In the genomic region with DNA sequence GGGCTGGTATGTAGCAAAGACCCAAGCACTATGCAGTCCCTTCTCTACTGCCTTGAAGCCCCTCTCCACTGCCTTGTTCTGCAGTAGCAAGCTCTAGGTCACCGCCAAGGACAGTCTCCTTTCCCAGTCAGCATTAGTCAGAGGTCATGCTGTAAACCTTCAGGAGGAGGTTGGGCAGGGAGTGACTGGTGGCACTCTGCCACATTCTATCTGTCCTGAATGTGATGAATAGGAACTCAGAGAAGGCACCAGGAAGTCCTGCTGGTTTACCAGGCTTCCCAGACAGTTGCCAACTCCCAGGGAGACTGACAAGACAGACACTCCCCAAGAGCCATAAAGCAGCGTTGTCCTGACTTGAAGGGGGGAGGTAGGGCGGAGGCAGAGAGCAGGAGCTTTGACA, we compare ENCODE assay signal across 10 mouse cellular contexts. TPM values are rescaled to one million over a fixed set of nuclear protein-coding genes. Genes with fewer than 3 reads are reported as not detected.
DNase-seq lines count a peak whose midpoint lies in the region; ATAC-seq and TF ChIP-seq lines count a peak whose summit lies in the region.
"Had no signal": no experiment of that assay in that cellular context is flagged by ENCODE, and none has a peak within 500 bp of the region (broad histone marks: within the 10 kb centered on the region; RNA-seq: fewer than 3 reads in every experiment).

No protein-coding gene starts in this region.

- no peaks in the 10 kb centered on the region for H3K27me3 ChIP-seq in liver, adult 2 months (ENCODE audit: control insufficient read depth, insufficient read depth, low read length)
- H3K27me3 ChIP-seq in liver, embryonic 11.5 days (replicated peaks; ENCODE audit: control insufficient read depth, insufficient read depth, low read length) = no peaks in the 10 kb centered on the region; the same call in 1 of the 2 replicates
- no peaks in the 10 kb centered on the region for H3K27me3 ChIP-seq in heart, embryonic 14.5 days (ENCODE audit: control insufficient read depth, insufficient read depth, low read length)
- no peaks in the 10 kb centered on the region for H3K27me3 ChIP-seq in stomach, embryonic 15.5 days (replicated peaks)
- peaks cover 12% of the 10 kb centered on the region; the same call in 1 of the 2 replicates for H3K27me3 ChIP-seq in forebrain, embryonic 10.5 days (ENCODE audit: poor library complexity, severe bottlenecking)
- H3K27me3 ChIP-seq: liver, embryonic 15.5 days had no signal

- WGBS in liver, adult 2 months = 64% methylated on average over 3 of the region's 3 CpGs
- WGBS in liver, embryonic 11.5 days = 67% methylated on average over 3 of the region's 3 CpGs
- WGBS in heart, embryonic 14.5 days = 50% methylated on average over 3 of the region's 3 CpGs
- 70% methylated on average over 3 of the region's 3 CpGs for WGBS in stomach, embryonic 15.5 days
- 90% methylated on average over 3 of the region's 3 CpGs for WGBS in forebrain, embryonic 10.5 days

- H3K79me2 ChIP-seq in liver, adult 2 months (ENCODE audit: control insufficient read depth, insufficient read depth, low read length) = no peaks in the 10 kb centered on the region

- no peak for TF ChIP-seq POLR2A in liver, adult 2 months (IDR thresholded peaks at IDR 0.05; ENCODE audit: extremely low read depth, insufficient read depth, low read length)

- H3K4me1 ChIP-seq in liver, adult 2 months (ENCODE audit: control insufficient read depth, insufficient read depth, low read length) = peaks cover 12% of the 10 kb centered on the region; the same call in 1 of the 2 replicates
- H3K4me1 ChIP-seq in liver, embryonic 11.5 days (replicated peaks; ENCODE audit: control insufficient read depth, insufficient read depth, low read length) = no peaks in the 10 kb centered on the region; the same call in 1 of the 2 replicates
- peaks cover 4% of the 10 kb centered on the region in 2 experiments; a peak in 2 of 4 replicates for H3K4me1 ChIP-seq in heart, embryonic 14.5 days (ENCODE audit: control insufficient read depth in 2 of 2, insufficient read depth in 2 of 2, low read length in 2 of 2)
- H3K4me1 ChIP-seq in stomach, embryonic 15.5 days = no peaks in the 10 kb centered on the region
- H3K4me1 ChIP-seq in forebrain, embryonic 10.5 days = no peaks in the 10 kb centered on the region
- H3K4me1 ChIP-seq: embryonic facial prominence, embryonic 10.5 days; liver, embryonic 15.5 days had no signal

- no peaks in the 10 kb centered on the region for H3K9me3 ChIP-seq in liver, embryonic 11.5 days (ENCODE audit: control insufficient read depth, low read length)
- no peaks in the 10 kb centered on the region for H3K9me3 ChIP-seq in heart, embryonic 14.5 days (ENCODE audit: control insufficient read depth, low read length)
- H3K9me3 ChIP-seq in stomach, embryonic 15.5 days = no peaks in the 10 kb centered on the region
- H3K9me3 ChIP-seq in forebrain, embryonic 10.5 days = no peaks in the 10 kb centered on the region
- H3K9me3 ChIP-seq: embryonic facial prominence, embryonic 10.5 days; liver, embryonic 15.5 days had no signal

- H3K36me3 ChIP-seq in liver, adult 2 months (ENCODE audit: control insufficient read depth, insufficient read depth, low read length) = peaks cover 21% of the 10 kb centered on the region
- no peaks in the 10 kb centered on the region; the same call in 1 of the 2 replicates for H3K36me3 ChIP-seq in liver, embryonic 11.5 days (ENCODE audit: control insufficient read depth, insufficient read depth, low read length)
- H3K36me3 ChIP-seq in heart, embryonic 14.5 days (ENCODE audit: control insufficient read depth, insufficient read depth, low read length) = peaks cover 70% of the 10 kb centered on the region
- 0 out of 2 replicates have a peak, but pooled peaks cover 2% of the 10 kb centered on the region for H3K36me3 ChIP-seq in stomach, embryonic 15.5 days
- H3K36me3 ChIP-seq in forebrain, embryonic 10.5 days (replicated peaks) = peaks cover 91% of the 10 kb centered on the region

- peak; percentile 43 for DNase-seq in liver, adult 2 months (ENCODE audit: extremely low read depth, low read depth, low spot score)
- DNase-seq in liver, embryonic 11.5 days (ENCODE audit: low spot score) = no peak
- peak; percentile 39 to 54 for DNase-seq in cerebellum, adult 18-20 months
- no peak for DNase-seq in spleen, postnatal 4 days (ENCODE audit: low spot score in 2 of 2)
- DNase-seq in forebrain, embryonic 10.5 days (ENCODE audit: extremely low spot score, low spot score) = no peak
- no peak for DNase-seq in B cell, adult 2 months

- no peak for TF ChIP-seq CTCF in liver, adult 2 months (IDR thresholded peaks at IDR 0.05; ENCODE audit: low read depth, low read length)

- no peak overlapping the region for H3K27ac ChIP-seq in liver, adult 2 months (replicated peaks; ENCODE audit: insufficient read depth, low read depth, low read length)
- no peak overlapping the region for H3K27ac ChIP-seq in liver, embryonic 11.5 days (ENCODE audit: low read depth, low read length)
- H3K27ac ChIP-seq in heart, embryonic 14.5 days (replicated peaks in 1 of 2; ENCODE audit: control insufficient read depth in 1 of 2, insufficient read depth in 1 of 2, low read depth in 2 of 2, low read length in 2 of 2) = peak overlapping the region; percentile 91 to 92
- peak overlapping the region; percentile 26; the same call in 1 of the 2 replicates for H3K27ac ChIP-seq in stomach, embryonic 15.5 days
- no peak overlapping the region for H3K27ac ChIP-seq in forebrain, embryonic 10.5 days
- H3K27ac ChIP-seq: embryonic facial prominence, embryonic 10.5 days; liver, embryonic 15.5 days had no signal

- ATAC-seq in liver, embryonic 11.5 days (replicated peaks; ENCODE audit: low FRiP score) = no peak
- ATAC-seq in heart, embryonic 14.5 days (ENCODE audit: insufficient number of reproducible peaks, insufficient read depth, low FRiP score, low read depth) = peak; percentile 59
- no peak for ATAC-seq in stomach, embryonic 15.5 days (ENCODE audit: insufficient read depth, low FRiP score, low read depth)

- H3K4me3 ChIP-seq in liver, adult 2 months (ENCODE audit: insufficient read depth, low read depth, low read length) = no peak overlapping the region
- H3K4me3 ChIP-seq in liver, embryonic 11.5 days (ENCODE audit: low read depth, low read length) = no peak overlapping the region
- no peak overlapping the region for H3K4me3 ChIP-seq in heart, embryonic 14.5 days (ENCODE audit: control insufficient read depth in 1 of 2, insufficient read depth in 1 of 2, low read depth in 1 of 2, low read length in 2 of 2)
- H3K4me3 ChIP-seq in stomach, embryonic 15.5 days (replicated peaks) = no peak overlapping the region
- no peak overlapping the region for H3K4me3 ChIP-seq in forebrain, embryonic 10.5 days
- H3K4me3 ChIP-seq: embryonic facial prominence, embryonic 10.5 days; liver, embryonic 15.5 days had no signal

- H3K9ac ChIP-seq in liver, adult 2 months (ENCODE audit: low read depth, low read length) = no peak overlapping the region
- no peak overlapping the region for H3K9ac ChIP-seq in liver, embryonic 11.5 days (ENCODE audit: low read depth, low read length)
- H3K9ac ChIP-seq in heart, embryonic 14.5 days (ENCODE audit: low read length) = peak overlapping the region; percentile 46; the same call in 1 of the 2 replicates
- H3K9ac ChIP-seq in stomach, embryonic 15.5 days = no peak overlapping the region
- H3K9ac ChIP-seq: liver, embryonic 15.5 days had no signal

- no peak overlapping the region for H3K4me2 ChIP-seq in liver, embryonic 11.5 days
- no peak overlapping the region for H3K4me2 ChIP-seq in heart, embryonic 14.5 days (ENCODE audit: low read length)
- no peak overlapping the region for H3K4me2 ChIP-seq in stomach, embryonic 15.5 days
- H3K4me2 ChIP-seq: liver, embryonic 15.5 days had no signal

RNA-seq across cellular contexts. Expression of a gene that starts 12.7 kb away (rescaled TPM):
- total RNA-seq in liver, adult 2 months (2014; rRNA removed) = 1.0 and 2.6 TPM in 2 replicates
- 2.3 and 5.2 TPM in 2 replicates for polyA plus RNA-seq in liver, adult 2 months (2012; rRNA removed)
- polyA plus RNA-seq in liver, embryonic 11.5 days (2014; fragmentation: Nextera tagmentation; extraction: Ambion mirVana) = 2.2 and 2.4 TPM in 2 replicates
- 11.8 and 11.9 TPM in 2 replicates for polyA plus RNA-seq in heart, embryonic 14.5 days (2014; fragmentation: Nextera tagmentation; extraction: Ambion mirVana)
- polyA plus RNA-seq in stomach, embryonic 15.5 days (2015; fragmentation: Nextera tagmentation; extraction: Ambion mirVana) = 6.8 and 7.1 TPM in 2 replicates
- polyA plus RNA-seq in forebrain, embryonic 10.5 days (2016; fragmentation: Nextera tagmentation; extraction: Ambion mirVana) = 4.6 and 5.2 TPM in 2 replicates

RNA-seq across cellular contexts. Expression of a gene that starts 25.7 kb away (rescaled TPM):
- total RNA-seq in liver, adult 2 months (2014; rRNA removed) = not detected in 2 replicates
- 0.07 TPM in 1 of 2 replicates, not detected in the other for polyA plus RNA-seq in liver, adult 2 months (2012; rRNA removed)
- 2.2 and 2.3 TPM in 2 replicates for polyA plus RNA-seq in liver, embryonic 11.5 days (2014; fragmentation: Nextera tagmentation; extraction: Ambion mirVana)
- polyA plus RNA-seq in heart, embryonic 14.5 days (2014; fragmentation: Nextera tagmentation; extraction: Ambion mirVana) = 11.6 and 12.9 TPM in 2 replicates
- polyA plus RNA-seq in stomach, embryonic 15.5 days (2015; fragmentation: Nextera tagmentation; extraction: Ambion mirVana) = 17.7 and 20.4 TPM in 2 replicates
- polyA plus RNA-seq in forebrain, embryonic 10.5 days (2016; fragmentation: Nextera tagmentation; extraction: Ambion mirVana) = 6.6 and 8.9 TPM in 2 replicates

RNA-seq across cellular contexts. Expression of a gene that starts 30.3 kb away (rescaled TPM):
- total RNA-seq in liver, adult 2 months (2014; rRNA removed) = 154 and 168 TPM in 2 replicates
- 69.8 and 85.5 TPM in 2 replicates for polyA plus RNA-seq in liver, adult 2 months (2012; rRNA removed)
- polyA plus RNA-seq in liver, embryonic 11.5 days (2014; fragmentation: Nextera tagmentation; extraction: Ambion mirVana) = 258 and 265 TPM in 2 replicates
- 164 and 174 TPM in 2 replicates for polyA plus RNA-seq in heart, embryonic 14.5 days (2014; fragmentation: Nextera tagmentation; extraction: Ambion mirVana)
- polyA plus RNA-seq in stomach, embryonic 15.5 days (2015; fragmentation: Nextera tagmentation; extraction: Ambion mirVana) = 270 and 283 TPM in 2 replicates
- polyA plus RNA-seq in forebrain, embryonic 10.5 days (2016; fragmentation: Nextera tagmentation; extraction: Ambion mirVana) = 150 and 162 TPM in 2 replicates

RNA-seq across cellular contexts. Expression of a gene that starts 30.8 kb away (rescaled TPM):
- total RNA-seq in liver, adult 2 months (2014; rRNA removed) = 8.6 and 9.3 TPM in 2 replicates
- 24.3 and 26.2 TPM in 2 replicates for polyA plus RNA-seq in liver, adult 2 months (2012; rRNA removed)
- 13.0 and 13.3 TPM in 2 replicates for polyA plus RNA-seq in liver, embryonic 11.5 days (2014; fragmentation: Nextera tagmentation; extraction: Ambion mirVana)
- 10.9 and 12.2 TPM in 2 replicates for polyA plus RNA-seq in heart, embryonic 14.5 days (2014; fragmentation: Nextera tagmentation; extraction: Ambion mirVana)
- polyA plus RNA-seq in stomach, embryonic 15.5 days (2015; fragmentation: Nextera tagmentation; extraction: Ambion mirVana) = 18.6 and 19.5 TPM in 2 replicates
- 9.2 and 10.1 TPM in 2 replicates for polyA plus RNA-seq in forebrain, embryonic 10.5 days (2016; fragmentation: Nextera tagmentation; extraction: Ambion mirVana)

RNA-seq across cellular contexts. Expression of a gene that starts 46.4 kb away (rescaled TPM):
- 0.07 TPM in 1 of 2 replicates, not detected in the other for total RNA-seq in liver, adult 2 months (2014; rRNA removed)
- 0.04 TPM in 1 of 2 replicates, not detected in the other for polyA plus RNA-seq in liver, adult 2 months (2012; rRNA removed)
- polyA plus RNA-seq in liver, embryonic 11.5 days (2014; fragmentation: Nextera tagmentation; extraction: Ambion mirVana) = 20.6 and 30.7 TPM in 2 replicates
- 0.70 and 0.80 TPM in 2 replicates for polyA plus RNA-seq in heart, embryonic 14.5 days (2014; fragmentation: Nextera tagmentation; extraction: Ambion mirVana)
- 15.0 and 16.9 TPM in 2 replicates for polyA plus RNA-seq in stomach, embryonic 15.5 days (2015; fragmentation: Nextera tagmentation; extraction: Ambion mirVana)
- polyA plus RNA-seq in forebrain, embryonic 10.5 days (2016; fragmentation: Nextera tagmentation; extraction: Ambion mirVana) = 38.3 and 40.8 TPM in 2 replicates

Comparison
In these comparisons a context has a peak if more than half of its experiments do, and no peak if none do; other contexts are left out.
1. DNase-seq: peak in liver, adult 2 months (single experiment) and cerebellum, adult 18-20 months (2 of 2); none in liver, embryonic 11.5 days (single experiment), spleen, postnatal 4 days (0 of 2), forebrain, embryonic 10.5 days (single experiment) and B cell, adult 2 months (0 of 2).
2. H3K27ac ChIP-seq: peak in heart, embryonic 14.5 days (2 of 2) and stomach, embryonic 15.5 days (single experiment); none in liver, adult 2 months (single experiment), liver, embryonic 11.5 days (single experiment) and forebrain, embryonic 10.5 days (single experiment).